Mouse (Mus musculus): ENCODE measurements around the gene Gm17606. TPM values are rescaled to one million over a fixed set of nuclear protein-coding genes. Genes with fewer than 3 reads are reported as not detected.

The Gm17606 gene
- polyA plus RNA-seq, 1 experiment from 2014 or later = not detected

Other genes starting within 250 kb of the Gm17606 start
- 39.3 to 48.7 TPM (median 48.3 TPM) in 3 replicates for gene Slc7a7, start 223.2 kb upstream of the Gm17606 start, polyA plus RNA-seq (2018)
- 40.3 to 199 TPM (median 94.6 TPM) in 3 replicates for gene Mrpl52, start 214.0 kb upstream of the Gm17606 start, polyA plus RNA-seq (2018)
- 19.5 to 30.7 TPM (median 25.0 TPM) in 3 replicates for gene Mmp14, start 209.3 kb upstream of the Gm17606 start, polyA plus RNA-seq (2018)
- gene Lrp10, start 176.8 kb upstream of the Gm17606 start, polyA plus RNA-seq (2018) = 48.6 to 72.9 TPM (median 53.7 TPM) in 3 replicates
- not detected in 3 replicates for gene Rem2, start 164.9 kb upstream of the Gm17606 start, polyA plus RNA-seq (2018)
- gene Prmt5, start 123.4 kb upstream of the Gm17606 start, polyA plus RNA-seq (2018) = 13.8 to 37.2 TPM (median 33.4 TPM) in 3 replicates
- gene Haus4, start 86.3 kb upstream of the Gm17606 start, polyA plus RNA-seq (2018) = 12.0 to 20.7 TPM (median 13.2 TPM) in 3 replicates
- gene Ajuba, start 63.4 kb upstream of the Gm17606 start, polyA plus RNA-seq (2018) = 0.33 to 0.94 TPM (median 0.66 TPM) in 3 replicates
- gene 4931414P19Rik, start 35.0 kb upstream of the Gm17606 start, polyA plus RNA-seq (2018) = 3.5 to 3.9 TPM (median 3.7 TPM) in 3 replicates
- gene Psmb5, start 22.9 kb upstream of the Gm17606 start, polyA plus RNA-seq (2018) = 32.9 to 235 TPM (median 122 TPM) in 3 replicates
- not detected in 3 replicates for gene Psmb11, start 19.5 kb upstream of the Gm17606 start, polyA plus RNA-seq (2018)
- 0.06 to 0.11 TPM in 2 of 3 replicates, not detected in the other for gene Cdh24, start 412 bp downstream of the Gm17606 start, polyA plus RNA-seq (2018)
- 23.0 to 29.4 TPM (median 23.7 TPM) in 3 replicates for gene 1700123O20Rik, start 45.3 kb downstream of the Gm17606 start, polyA plus RNA-seq (2018)
- 92.8 to 195 TPM (median 119 TPM) in 3 replicates for gene Acin1, start 46.0 kb downstream of the Gm17606 start, polyA plus RNA-seq (2018)
- gene Gm29776, start 57.9 kb downstream of the Gm17606 start, polyA plus RNA-seq (2018) = not detected in 3 replicates
- 0.42 to 0.85 TPM in 2 of 3 replicates, not detected in the other for gene Cebpe, start 71.2 kb downstream of the Gm17606 start, polyA plus RNA-seq (2018)
- gene Slc7a8, start 141.0 kb downstream of the Gm17606 start, polyA plus RNA-seq (2018) = 62.3 to 349 TPM (median 87.2 TPM) in 3 replicates
- not detected in 3 replicates for gene Rnf212b, start 173.2 kb downstream of the Gm17606 start, polyA plus RNA-seq (2018)
- gene Homez, start 230.0 kb downstream of the Gm17606 start, polyA plus RNA-seq (2018) = 4.1 to 15.5 TPM (median 6.0 TPM) in 3 replicates
- gene Ppp1r3e, start 236.6 kb downstream of the Gm17606 start, polyA plus RNA-seq (2018) = 9.4 to 27.5 TPM (median 11.3 TPM) in 3 replicates
- 13.5 to 20.1 TPM (median 14.7 TPM) in 3 replicates for gene Bcl2l2, start 242.4 kb downstream of the Gm17606 start, polyA plus RNA-seq (2018)
- gene Gm20521, start 242.5 kb downstream of the Gm17606 start, polyA plus RNA-seq (2018) = 0.28 to 3.5 TPM (median 1.1 TPM) in 3 replicates

Data from macrophage (primary cell).